Mouse (Mus musculus): Measurements from ENCODE around the gene Naip2.
A peak's percentile ranks its signal among the peaks of the same experiment; 100 is the strongest.

Gene Naip2

DNA sequence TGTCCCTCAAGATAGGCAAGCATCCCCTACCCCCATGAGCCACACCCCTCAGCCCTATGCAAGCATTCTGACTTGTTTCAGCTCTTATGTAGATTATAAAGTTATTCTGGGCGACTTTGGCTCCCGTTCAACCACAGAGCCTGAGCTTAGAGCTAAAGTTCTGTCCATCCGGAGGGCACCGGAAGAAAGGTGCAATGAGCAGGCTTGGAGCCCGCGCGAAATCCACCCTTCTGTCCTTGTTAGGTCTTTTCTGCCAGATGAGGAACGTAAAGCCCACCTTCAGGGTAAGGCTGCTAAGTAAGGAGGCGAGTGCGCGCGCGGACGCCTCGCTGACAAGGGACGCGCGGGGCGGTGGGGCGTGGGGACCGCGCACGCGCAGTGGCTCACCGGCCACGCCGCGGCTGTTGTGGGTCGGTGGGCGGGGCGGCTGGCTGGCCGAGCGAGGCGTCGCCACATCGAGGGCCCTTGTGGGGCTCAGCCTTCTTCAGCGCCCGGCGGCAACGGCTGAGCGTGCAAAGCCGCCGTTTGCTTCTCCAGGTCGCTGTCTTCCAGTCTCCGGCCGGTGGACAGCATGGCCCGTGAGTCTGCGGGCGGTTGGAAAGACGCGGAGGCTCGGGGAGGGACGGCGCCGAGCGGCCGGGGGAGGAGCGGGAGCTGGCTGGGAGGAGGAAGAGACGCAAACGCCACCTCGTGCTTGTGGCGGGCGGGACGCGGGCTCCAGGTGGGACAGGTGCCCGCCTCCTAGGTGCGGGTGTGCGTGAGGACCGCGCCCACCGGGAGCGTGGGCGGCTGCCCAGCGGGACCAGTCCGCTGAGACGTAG is 94.0 kb downstream of the Naip2 start, which contains the start of gene Serf1:
Gene Serf1, plus strand, starts transcription at position 361 of the 821 bp plus-strand sequence.
- peak; percentile 65 for DNase-seq (ENCODE audit: low read depth)

DNA sequence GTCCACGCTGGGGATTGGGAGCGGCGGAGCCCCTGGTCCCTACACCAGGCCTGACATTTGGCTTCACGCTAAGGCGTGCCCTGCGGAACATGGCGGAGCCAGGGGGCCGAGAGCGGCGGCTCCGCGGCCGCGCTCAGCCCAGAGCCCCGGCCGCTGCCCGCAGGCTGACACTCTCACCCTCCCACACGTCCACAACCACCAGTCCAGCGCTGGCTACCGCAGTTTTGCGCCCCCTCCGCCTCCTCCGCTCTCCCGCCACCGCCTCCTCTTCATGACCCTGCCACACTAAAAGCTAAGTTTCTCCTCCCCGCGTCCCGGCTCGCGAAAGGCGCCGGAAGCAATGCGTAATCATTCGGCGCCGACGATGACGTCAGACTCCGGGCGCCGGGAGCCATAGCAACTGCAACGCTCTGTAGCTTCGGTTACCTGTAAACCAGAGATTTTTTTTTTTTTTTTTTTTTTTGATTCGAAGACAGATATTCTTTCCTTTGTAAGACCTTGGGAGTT is 98.1 kb downstream of the Naip2 start, which contains the start of gene Bdp1:
Gene Bdp1, minus strand, starts transcription at position 323 of the 507 bp plus-strand sequence.
- DNase-seq (ENCODE audit: low read depth), result peak; percentile 90

DNA sequence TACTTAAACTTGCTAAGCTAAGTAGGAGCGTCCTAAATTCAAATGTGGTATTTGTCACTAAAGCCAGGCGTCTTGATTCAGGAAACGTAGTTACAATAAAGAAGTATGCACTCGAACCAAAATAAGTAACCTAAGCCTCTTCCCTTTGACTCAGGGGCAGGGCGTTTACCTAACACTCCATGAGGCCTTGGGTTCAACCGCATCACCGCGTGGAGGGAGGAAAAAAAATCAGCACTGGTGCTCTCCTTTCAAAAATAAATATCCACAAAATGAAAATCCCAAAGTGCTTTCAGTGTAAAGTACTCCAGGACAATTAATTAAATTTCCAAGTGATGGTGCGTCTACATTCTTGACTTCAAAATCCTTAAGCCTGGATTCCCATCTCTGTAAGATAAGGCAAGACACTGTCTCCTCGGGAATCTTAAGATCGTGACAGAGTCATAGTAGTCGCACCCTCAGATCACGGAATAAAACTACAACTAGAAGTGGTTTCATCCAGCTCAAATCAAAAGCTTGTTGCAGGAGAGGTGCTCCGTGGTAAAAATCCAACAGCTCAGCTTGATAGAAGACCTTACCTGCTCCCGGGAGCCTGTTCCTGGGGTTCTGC is 98.7 kb downstream of the Naip2 start:
- DNase-seq (ENCODE audit: low read depth), result peak; percentile 66

DNA sequence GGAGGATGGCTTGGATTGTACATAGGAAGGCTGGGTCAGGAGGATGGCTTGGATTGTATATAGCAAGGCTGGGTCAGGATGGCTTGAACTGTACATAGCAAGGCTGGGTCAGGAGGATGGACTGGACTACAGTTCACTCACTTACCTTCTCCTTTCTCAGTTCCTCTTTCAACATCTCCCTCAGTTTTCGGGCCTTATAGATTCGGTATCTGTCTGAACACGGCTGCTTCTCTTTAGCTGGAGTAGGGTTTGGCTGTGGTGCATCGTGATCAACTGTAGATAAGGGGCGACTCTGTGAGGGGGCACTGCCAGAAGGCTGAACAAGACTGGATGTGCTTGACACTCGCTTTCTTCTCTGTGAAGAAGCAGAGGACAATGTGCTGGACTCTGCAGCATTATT is 103.1 kb downstream of the Naip2 start:
- no peak for DNase-seq (ENCODE audit: low read depth)
